11 mouse cellular contexts compared by ENCODE assay signal in genomic region chr2:27207126-27207525, GRCm38 (mm10). TPM values are rescaled to one million over a fixed set of nuclear protein-coding genes. Genes with fewer than 3 reads are reported as not detected.
DNase-seq lines count a peak whose midpoint lies in the region; ATAC-seq and TF ChIP-seq lines count a peak whose summit lies in the region.
"Had no signal": no experiment of that assay in that cellular context is flagged by ENCODE, and none has a peak within 500 bp of the region (broad histone marks: within the 10 kb centered on the region; RNA-seq: fewer than 3 reads in every experiment).

No protein-coding gene starts in this region.

- H3K9me3 ChIP-seq in stomach, embryonic 16.5 days (replicated peaks; ENCODE audit: control insufficient read depth, low read length), result no peaks in the 10 kb centered on the region
- no peaks in the 10 kb centered on the region for H3K9me3 ChIP-seq in stomach, postnatal 0 days (ENCODE audit: control insufficient read depth, low read length)
- no peaks in the 10 kb centered on the region for H3K9me3 ChIP-seq in midbrain, embryonic 14.5 days (ENCODE audit: control insufficient read depth, low read length)
- H3K9me3 ChIP-seq: liver, embryonic 15.5 days had no signal

- TF ChIP-seq CTCF in stomach, postnatal 0 days (IDR thresholded peaks at IDR 0.05; ENCODE audit: low read depth), result no peak

- no peak for DNase-seq in stomach, postnatal 0 days (ENCODE audit: low spot score)
- DNase-seq in heart, adult 18-20 months, result peak; percentile 85 to 92
- DNase-seq in heart, postnatal 4 days, result peak; percentile 50
- peak; percentile 83 for DNase-seq in skeletal muscle tissue, adult 2 months (ENCODE audit: low read depth, low spot score)
- no peak for DNase-seq in yolk sac, embryonic 10.5 days (ENCODE audit: low spot score)
- no peak for DNase-seq in cerebellum, postnatal 10 days
- DNase-seq in midbrain, embryonic 14.5 days, result no peak
- DNase-seq: cerebellum, adult 9-10 months had no signal

- H3K4me3 ChIP-seq in stomach, embryonic 16.5 days (replicated peaks; ENCODE audit: low read length), result no peak overlapping the region
- H3K4me3 ChIP-seq in stomach, postnatal 0 days (ENCODE audit: low read depth, low read length), result no peak overlapping the region
- H3K4me3 ChIP-seq in midbrain, embryonic 14.5 days (replicated peaks; ENCODE audit: low read depth, low read length), result no peak overlapping the region
- H3K4me3 ChIP-seq: erythroblast, embryonic 14.5 days; liver, embryonic 15.5 days had no signal

- no peak overlapping the region for H3K4me2 ChIP-seq in stomach, embryonic 16.5 days (ENCODE audit: low read depth, low read length)
- no peak overlapping the region for H3K4me2 ChIP-seq in stomach, postnatal 0 days (replicated peaks; ENCODE audit: low read depth)
- no peak overlapping the region for H3K4me2 ChIP-seq in midbrain, embryonic 14.5 days (ENCODE audit: low read length)
- H3K4me2 ChIP-seq: liver, embryonic 15.5 days had no signal

- 97% methylated on average over 5 of the region's 5 CpGs for WGBS in stomach, embryonic 16.5 days
- WGBS in stomach, postnatal 0 days, result 87% methylated on average over 5 of the region's 5 CpGs
- 93% methylated on average over 5 of the region's 5 CpGs for WGBS in midbrain, embryonic 14.5 days

- H3K27me3 ChIP-seq in stomach, embryonic 16.5 days (ENCODE audit: control insufficient read depth, insufficient read depth, low read length), result no peaks in the 10 kb centered on the region
- H3K27me3 ChIP-seq in stomach, postnatal 0 days (ENCODE audit: control insufficient read depth, insufficient read depth, low read length), result no peaks in the 10 kb centered on the region
- H3K27me3 ChIP-seq in midbrain, embryonic 14.5 days (ENCODE audit: control insufficient read depth, insufficient read depth, low read length), result no peaks in the 10 kb centered on the region
- H3K27me3 ChIP-seq: liver, embryonic 15.5 days had no signal

- no peak for ATAC-seq in stomach, embryonic 16.5 days (ENCODE audit: insufficient read depth, low FRiP score)
- ATAC-seq in stomach, postnatal 0 days (ENCODE audit: low FRiP score, low TSS enrichment), result no peak
- no peak for ATAC-seq in midbrain, embryonic 14.5 days (ENCODE audit: low FRiP score, low TSS enrichment)

- no peaks in the 10 kb centered on the region for H3K36me3 ChIP-seq in stomach, embryonic 16.5 days (ENCODE audit: control insufficient read depth, insufficient read depth, low read length)
- no peaks in the 10 kb centered on the region for H3K36me3 ChIP-seq in stomach, postnatal 0 days (ENCODE audit: control insufficient read depth, insufficient read depth, low read length)
- no peaks in the 10 kb centered on the region for H3K36me3 ChIP-seq in midbrain, embryonic 14.5 days (ENCODE audit: control insufficient read depth, insufficient read depth, low read length)
- H3K36me3 ChIP-seq: liver, embryonic 15.5 days had no signal

- TF ChIP-seq EP300 in stomach, postnatal 0 days (optimal IDR thresholded peaks at IDR 0.05), result no peak

- no peak overlapping the region for H3K9ac ChIP-seq in stomach, embryonic 16.5 days (ENCODE audit: low read length)
- H3K9ac ChIP-seq in stomach, postnatal 0 days (ENCODE audit: low read length), result no peak overlapping the region
- no peak overlapping the region for H3K9ac ChIP-seq in midbrain, embryonic 14.5 days (replicated peaks; ENCODE audit: low read length)
- H3K9ac ChIP-seq: liver, embryonic 15.5 days had no signal

- peak overlapping the region; percentile 5; the same call in 1 of the 2 replicates for H3K27ac ChIP-seq in stomach, embryonic 16.5 days (ENCODE audit: low read length)
- no peak overlapping the region for H3K27ac ChIP-seq in stomach, postnatal 0 days (replicated peaks)
- no peak overlapping the region for H3K27ac ChIP-seq in midbrain, embryonic 14.5 days (replicated peaks; ENCODE audit: low read depth, low read length)
- H3K27ac ChIP-seq: liver, embryonic 15.5 days had no signal

- peaks cover 9% of the 10 kb centered on the region for H3K4me1 ChIP-seq in stomach, embryonic 16.5 days (ENCODE audit: control insufficient read depth, insufficient read depth, low read length)
- H3K4me1 ChIP-seq in stomach, postnatal 0 days (replicated peaks; ENCODE audit: control insufficient read depth, insufficient read depth), result no peaks in the 10 kb centered on the region
- no peaks in the 10 kb centered on the region for H3K4me1 ChIP-seq in midbrain, embryonic 14.5 days (ENCODE audit: control insufficient read depth, insufficient read depth, low read length)

RNA-seq across cellular contexts. Expression of gene Sardh, which starts 41.0 kb away (rescaled TPM):
- polyA plus RNA-seq in stomach, embryonic 16.5 days (2015; fragmentation: Nextera tagmentation; extraction: Ambion mirVana), result 18.6 and 19.8 TPM in 2 replicates
- polyA plus RNA-seq in stomach, postnatal 0 days (2015; fragmentation: Nextera tagmentation; extraction: Ambion mirVana), result 7.2 and 8.9 TPM in 2 replicates
- total RNA-seq in heart, adult 18-20 months (2021), result 1 to 10 TPM; 7.1 TPM
- 10 to 100 TPM; 20.4 to 24.9 TPM for total RNA-seq in heart, postnatal 4 days (2021)
- 3.2 and 4.5 TPM in 2 replicates for polyA plus RNA-seq in midbrain, embryonic 14.5 days (2014; fragmentation: Nextera tagmentation; extraction: Ambion mirVana)

RNA-seq across cellular contexts. Expression of gene Dbh, which starts 42.1 kb away (rescaled TPM):
- 0.25 and 0.76 TPM in 2 replicates for polyA plus RNA-seq in stomach, embryonic 16.5 days (2015; fragmentation: Nextera tagmentation; extraction: Ambion mirVana)
- 0.13 and 0.22 TPM in 2 replicates for polyA plus RNA-seq in stomach, postnatal 0 days (2015; fragmentation: Nextera tagmentation; extraction: Ambion mirVana)
- 1 to 10 TPM; 1.6 to 1.7 TPM for total RNA-seq in heart, adult 18-20 months (2021)
- total RNA-seq in heart, postnatal 4 days (2021), result 1 to 10 TPM; 1.1 to 1.8 TPM
- 2.7 and 5.5 TPM in 2 replicates for polyA plus RNA-seq in midbrain, embryonic 14.5 days (2014; fragmentation: Nextera tagmentation; extraction: Ambion mirVana)
- polyA plus RNA-seq: erythroblast, embryonic 14.5 days had no signal

Comparison
In these comparisons a context has a peak if more than half of its experiments do, and no peak if none do; other contexts are left out.
1. DNase-seq: peak in heart, adult 18-20 months (2 of 2), heart, postnatal 4 days (single experiment) and skeletal muscle tissue, adult 2 months (single experiment); none in stomach, postnatal 0 days (single experiment), yolk sac, embryonic 10.5 days (single experiment), cerebellum, postnatal 10 days (0 of 2) and midbrain, embryonic 14.5 days (single experiment).